Mouse (Mus musculus): ENCODE measurements around the gene Camk1.

Gene Camk1

GRCm38 (mm10) chr6:113306986-113307349 is 36.8 kb downstream of the Camk1 start, which contains the start of gene Brpf1:
Gene Brpf1, plus strand, starts transcription at chr6:113307137.
- peak in 1 of 2 experiments; percentile 55 for DNase-seq (ENCODE audit: low spot score in 2 of 2)

GRCm38 (mm10) chr6:113306322-113306985 is 37.3 kb downstream of the Camk1 start:
- peak; percentile 94 to 96 for DNase-seq (ENCODE audit: low spot score in 2 of 2)

GRCm38 (mm10) chr6:113302258-113302657 is 41.5 kb downstream of the Camk1 start:
- no peak for DNase-seq (ENCODE audit: low spot score in 2 of 2)

- no peak for DNase-seq (ENCODE audit: low spot score in 2 of 2)
These were observed 42.4 kb downstream of the Camk1 start for GRCm38 (mm10) chr6:113301350-113301749.

GRCm38 (mm10) chr6:113296639-113297038 is 47.1 kb downstream of the Camk1 start:
- no peak for DNase-seq (ENCODE audit: low spot score in 2 of 2)

- DNase-seq (ENCODE audit: low spot score in 2 of 2), result no peak
These were observed 47.7 kb downstream of the Camk1 start for GRCm38 (mm10) chr6:113296046-113296445.

GRCm38 (mm10) chr6:113292938-113293337 is 50.8 kb downstream of the Camk1 start:
- no peak for DNase-seq (ENCODE audit: low spot score in 2 of 2)

GRCm38 (mm10) chr6:113290346-113290745 is 53.4 kb downstream of the Camk1 start:
- DNase-seq (ENCODE audit: low spot score in 2 of 2), result no peak

GRCm38 (mm10) chr6:113289346-113289745 is 54.4 kb downstream of the Camk1 start:
- no peak for DNase-seq (ENCODE audit: low spot score in 2 of 2)

- no peak for DNase-seq (ENCODE audit: low spot score in 2 of 2)
These were observed 56.5 kb downstream of the Camk1 start for GRCm38 (mm10) chr6:113287236-113287635.

- no peak for DNase-seq (ENCODE audit: low spot score in 2 of 2)
These were observed 57.5 kb downstream of the Camk1 start for GRCm38 (mm10) chr6:113286316-113286715.

GRCm38 (mm10) chr6:113284931-113285330 is 58.9 kb downstream of the Camk1 start:
- no peak for DNase-seq (ENCODE audit: low spot score in 2 of 2)

All from cerebellum, postnatal 4 days (tissue).